Mouse (Mus musculus) heart, embryonic 13.5 days (tissue): ENCODE data around the gene Usp38. TPM values are rescaled to one million over a fixed set of nuclear protein-coding genes. Genes with fewer than 3 reads are reported as not detected.

ENCODE experiments used
- polyA plus RNA-seq: library from polyadenylated mRNA; unstranded; fragments of >200 nt; fragmentation: Nextera tagmentation; extraction: Ambion mirVana; gene quantifications from 2 replicates; pipeline ENCODE4 v1.2.1, GENCODE M21; 2015

The Usp38 gene
- polyA plus RNA-seq, 1 experiment from 2014 or later: 13.7 TPM

Other genes with a start within 250 kb of the Usp38 start
- 26.6 and 28.8 TPM in 2 replicates for gene Gab1, start 134.4 kb downstream of the Usp38 start, polyA plus RNA-seq